Mouse (Mus musculus) megakaryocyte, embryonic 14.5 days (primary cell): Measurements from ENCODE around the gene Gm5108.

Experiments
- FLI1 ChIP-seq: IDR thresholded peaks from 2 replicates; pipeline ENCODE4 v1.6.1; 2012; ENCODE audit warnings: low read length, inconsistent platforms, mixed read lengths
- GATA1 ChIP-seq: IDR thresholded peaks from 3 replicates; pipeline ENCODE4 v1.6.1; 2012; ENCODE audit warnings: mixed read lengths, low read length, inconsistent platforms, borderline replicate concordance

DNA sequence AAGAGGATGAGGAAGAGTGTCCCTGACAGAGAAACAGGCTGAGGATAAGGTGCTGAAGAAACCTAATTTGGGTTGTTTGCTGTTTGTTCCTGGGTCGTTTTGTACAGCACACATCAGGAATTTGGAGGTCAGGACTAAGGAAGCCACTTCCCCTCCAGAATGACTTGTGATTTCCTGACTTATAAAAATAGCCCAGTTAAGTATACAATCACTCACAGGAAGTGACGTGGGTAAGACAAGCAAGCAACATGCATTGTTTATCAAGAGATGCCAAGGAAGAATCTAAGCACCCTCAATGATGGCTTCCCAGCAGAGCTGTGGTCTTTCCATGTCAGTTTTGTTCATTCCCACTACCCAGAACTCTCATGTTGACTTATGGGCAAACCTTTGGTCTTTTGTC is 1.7 kb downstream of the Gm5108 start:
- TF ChIP-seq GATA1, result no peak
- no peak for TF ChIP-seq FLI1
